Mouse (Mus musculus) lung, adult 2 months (tissue): Measurements from ENCODE around the gene Zcchc24. TPM values are rescaled to one million over a fixed set of nuclear protein-coding genes. Genes with fewer than 3 reads are reported as not detected.

ENCODE experiments used
- DNase-seq: peaks from one replicate; pipeline ENCODE4 v3.0.0; 2022
- H3K4me1 ChIP-seq: fragments of 200-500 bp; 2 replicates; pipeline ENCODE4 v1.6.1; 2011; ENCODE audit warnings: low read length; ENCODE audit not compliant: control insufficient read depth, insufficient read depth
- H3K4me3 ChIP-seq: fragments of 200-500 bp; replicated peaks from 2 replicates; pipeline ENCODE3; 2011; ENCODE audit warnings: low read depth, mild to moderate bottlenecking, control low read depth, low read length; ENCODE audit errors: extremely low read depth
- CTCF ChIP-seq: fragments of 200-500 bp; IDR thresholded peaks from 2 replicates; pipeline ENCODE4 v1.5.1; 2011; ENCODE audit warnings: mild to moderate bottlenecking, low read length, control low read depth; ENCODE audit not compliant: insufficient read depth
- POLR2A ChIP-seq: fragments of 200-500 bp; IDR thresholded peaks from 2 replicates; pipeline ENCODE4 v1.6.1; 2011; ENCODE audit warnings: low read depth, mild to moderate bottlenecking, control low read depth, low read length, borderline replicate concordance; ENCODE audit errors: extremely low read depth
- WGBS: fragments of 180-500 bp; shearing (Covaris S2); methylation state at CpG from one replicate; pipeline ENCODE4 v1.1.7; 2018; 5-methylcytosine and 5-hydroxymethylcytosine counted together
- polyA plus RNA-seq: library from polyadenylated mRNA; depleted of rRNA; stranded (reverse); fragments of >200 nt; gene quantifications from 2 replicates; pipeline ENCODE4 v1.2.3, GENCODE M21; 2012; rRNA removed

The Zcchc24 gene
- polyA plus RNA-seq, 1 experiment, result 41.7 TPM

DNA sequence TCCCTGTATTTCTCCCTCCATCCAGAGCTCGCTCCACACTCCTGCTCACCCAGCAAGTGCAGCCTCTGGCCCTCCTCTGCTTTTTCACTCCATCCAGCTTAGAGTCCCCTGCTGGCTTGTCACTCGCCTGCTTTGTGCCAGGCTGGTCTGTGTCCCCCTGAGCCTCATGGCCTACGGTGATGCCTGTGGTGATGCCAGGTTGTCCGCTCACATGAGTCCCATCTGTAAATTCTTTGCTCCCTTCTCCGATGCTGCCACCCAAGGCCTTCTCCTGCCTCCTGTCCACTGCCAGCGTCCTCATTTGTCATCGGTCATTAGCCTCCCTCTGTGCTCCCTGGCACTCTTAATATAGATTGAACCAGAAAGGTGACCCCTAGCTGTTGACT lies 104.5 kb downstream of the Zcchc24 start:
- no peak overlapping the region for H3K4me3 ChIP-seq
- 76% methylated on average over 7 of the region's 7 CpGs for WGBS
- no peak for DNase-seq
- TF ChIP-seq POLR2A, result no peak
- no peak for TF ChIP-seq CTCF
- H3K4me1 ChIP-seq, result no peaks in the 10 kb centered on the region

- no peak for TF ChIP-seq POLR2A
- TF ChIP-seq CTCF, result no peak
- H3K4me1 ChIP-seq, result no peaks in the 10 kb centered on the region
- 70% methylated on average over 7 of the region's 7 CpGs for WGBS
- DNase-seq, result no peak
- no peak overlapping the region for H3K4me3 ChIP-seq
Observed at GRCm38 (mm10) chr14:25663649-25664309, 105.1 kb downstream of the Zcchc24 start.

Other genes starting within 250 kb of the Zcchc24 start
- gene Ppif, start 74.9 kb downstream of the Zcchc24 start, polyA plus RNA-seq, result 28.9 and 32.4 TPM in 2 replicates
- 144 and 155 TPM in 2 replicates for gene Anxa11, start 73.1 kb upstream of the Zcchc24 start, polyA plus RNA-seq
- 7.8 and 11.0 TPM in 2 replicates for gene Plac9a, start 134.1 kb upstream of the Zcchc24 start, polyA plus RNA-seq
- 3.0 and 5.7 TPM in 2 replicates for gene Tmem254a, start 158.6 kb upstream of the Zcchc24 start, polyA plus RNA-seq
- not detected in 2 replicates for gene Cphx1, start 169.3 kb upstream of the Zcchc24 start, polyA plus RNA-seq
- gene Duxbl1, start 209.5 kb upstream of the Zcchc24 start, polyA plus RNA-seq, result 0.13 and 0.27 TPM in 2 replicates